Comparison of ENCODE assay signal across 11 mouse cellular contexts in the genomic region with DNA sequence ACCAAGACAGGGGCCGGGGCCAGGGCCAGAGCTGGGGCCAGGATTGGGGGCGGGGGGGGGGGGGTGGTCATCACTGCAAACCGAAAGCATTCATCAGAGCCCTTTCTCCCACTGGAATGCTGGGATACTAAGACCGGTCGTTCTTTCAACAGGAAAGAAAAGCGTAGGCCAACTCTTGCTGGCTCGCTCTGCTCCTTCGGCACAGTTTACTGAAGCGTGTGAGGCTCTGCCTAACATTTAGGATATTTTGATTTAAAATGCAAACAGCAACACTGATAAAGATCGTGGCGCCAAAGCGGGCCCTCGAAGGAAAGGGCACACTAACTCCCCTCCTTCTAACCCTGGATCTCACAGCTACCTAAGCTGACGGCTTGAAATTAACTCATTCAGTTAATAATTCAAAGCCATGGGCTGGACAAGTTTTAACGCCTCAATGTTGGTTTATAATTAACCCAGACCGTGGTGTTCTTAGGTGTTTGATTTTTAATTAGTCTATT.
DNase-seq lines count a peak whose midpoint lies in the region; ATAC-seq and TF ChIP-seq lines count a peak whose summit lies in the region.
"Had no signal": no experiment of that assay in that cellular context is flagged by ENCODE, and none has a peak within 500 bp of the region (broad histone marks: within the 10 kb centered on the region; RNA-seq: fewer than 3 reads in every experiment).

No protein-coding gene starts in this region.

- TF ChIP-seq CTCF in brain, embryonic 14.5 days (IDR thresholded peaks at IDR 0.05; ENCODE audit: borderline replicate concordance, extremely low read depth, insufficient read depth, insufficient read length): no peak

- WGBS in heart, embryonic 10.5 days: 78% methylated on average over 16 of the region's 16 CpGs
- 40% methylated on average over 16 of the region's 16 CpGs for WGBS in intestine, embryonic 16.5 days

- H3K27me3 ChIP-seq in heart, embryonic 10.5 days (ENCODE audit: insufficient read depth, poor library complexity, severe bottlenecking): no peaks in the 10 kb centered on the region
- H3K27me3 ChIP-seq in intestine, embryonic 16.5 days (replicated peaks; ENCODE audit: control insufficient read depth, insufficient read depth, low read length): no peaks in the 10 kb centered on the region
- H3K27me3 ChIP-seq: limb, embryonic 13.5 days; neural tube, embryonic 12.5 days had no signal

- DNase-seq in heart, embryonic 10.5 days (ENCODE audit: low spot score): no peak
- no peak for DNase-seq in heart, postnatal 4 days
- DNase-seq in brain, embryonic 14.5 days (ENCODE audit: low read depth): peak; percentile 81
- peak; percentile 48 for DNase-seq in lung, postnatal 10 days
- DNase-seq in layer of hippocampus, postnatal 14 days (ENCODE audit: low spot score in 2 of 2): no peak
- no peak for DNase-seq in adrenal gland, adult 8-10 months
- no peak for DNase-seq in left cerebral cortex, postnatal 4 days
- DNase-seq: embryo, embryonic 11 days had no signal

- no peak overlapping the region for H3K4me3 ChIP-seq in heart, embryonic 10.5 days
- H3K4me3 ChIP-seq in intestine, embryonic 16.5 days (ENCODE audit: low read length): 0 out of 2 replicates have a peak overlapping the region, but pooled peaks have one; percentile 11
- H3K4me3 ChIP-seq: limb, embryonic 13.5 days; neural tube, embryonic 12.5 days had no signal

- peak overlapping the region; percentile 30; the same call in 1 of the 2 replicates for H3K4me2 ChIP-seq in intestine, embryonic 16.5 days (ENCODE audit: low read depth, low read length)
- H3K4me2 ChIP-seq: limb, embryonic 13.5 days; neural tube, embryonic 12.5 days had no signal

- peaks cover 78% of the 10 kb centered on the region for H3K4me1 ChIP-seq in heart, embryonic 10.5 days
- peaks cover 68% of the 10 kb centered on the region for H3K4me1 ChIP-seq in intestine, embryonic 16.5 days (ENCODE audit: control insufficient read depth, insufficient read depth, low read length)

- 0 out of 2 replicates have a peak overlapping the region, but pooled peaks have one; percentile 35 for H3K9ac ChIP-seq in intestine, embryonic 16.5 days (ENCODE audit: low read depth, low read length)
- H3K9ac ChIP-seq: limb, embryonic 13.5 days; neural tube, embryonic 12.5 days had no signal

- intact Hi-C loops in left cerebral cortex, postnatal 4 days (cut with DNase I): no loop called here

- ATAC-seq in intestine, embryonic 16.5 days: peak; percentile 19; the same call in 1 of the 2 replicates

- no peaks in the 10 kb centered on the region for H3K9me3 ChIP-seq in heart, embryonic 10.5 days
- no peaks in the 10 kb centered on the region for H3K9me3 ChIP-seq in intestine, embryonic 16.5 days (ENCODE audit: control insufficient read depth, low read length)
- H3K9me3 ChIP-seq: limb, embryonic 13.5 days; neural tube, embryonic 12.5 days had no signal

- H3K27ac ChIP-seq in heart, embryonic 10.5 days: peak overlapping the region; percentile 75; the same call in 1 of the 2 replicates
- peak overlapping the region; percentile 65 for H3K27ac ChIP-seq in intestine, embryonic 16.5 days (ENCODE audit: low read length)
- H3K27ac ChIP-seq: limb, embryonic 13.5 days; neural tube, embryonic 12.5 days had no signal

- TF ChIP-seq POLR2A in brain, embryonic 14.5 days (IDR thresholded peaks at IDR 0.05; ENCODE audit: borderline replicate concordance, extremely low read depth, insufficient read depth, insufficient read length, poor library complexity, severe bottlenecking): no peak

- peaks cover 6% of the 10 kb centered on the region; the same call in 1 of the 2 replicates for H3K36me3 ChIP-seq in heart, embryonic 10.5 days
- H3K36me3 ChIP-seq in intestine, embryonic 16.5 days (ENCODE audit: control insufficient read depth, insufficient read depth, low read length): no peaks in the 10 kb centered on the region
- H3K36me3 ChIP-seq: limb, embryonic 13.5 days; neural tube, embryonic 12.5 days had no signal

Comparison
In these comparisons a context has a peak if more than half of its experiments do, and no peak if none do; other contexts are left out.
1. DNase-seq: peak in brain, embryonic 14.5 days (single experiment) and lung, postnatal 10 days (single experiment); none in heart, embryonic 10.5 days (single experiment), heart, postnatal 4 days (single experiment), layer of hippocampus, postnatal 14 days (0 of 2), adrenal gland, adult 8-10 months (single experiment) and left cerebral cortex, postnatal 4 days (single experiment).